Mouse (Mus musculus): ENCODE results near the gene Acly. TPM values are rescaled to one million over a fixed set of nuclear protein-coding genes. Genes with fewer than 3 reads are reported as not detected.

Gene Acly
- polyA plus RNA-seq, 1 experiment from 2014 or later, result 255 TPM

GRCm38 (mm10) chr11:100564703-100565102, 36.9 kb upstream of the Acly start:
- Histone ChIP-seq H3K27me3 (no peaks in the 10 kb centered on the region), H3K9me3 (no peaks in the 10 kb centered on the region), H3K4me2 (no peak overlapping the region), H3K36me3 (no peaks in the 10 kb centered on the region), H3K9ac (no peak overlapping the region), H3K4me1 (replicated peaks) (no peaks in the 10 kb centered on the region), H3K27ac (no peak overlapping the region), H3K4me3 (no peak overlapping the region)
- WGBS, result 93% methylated on average over 6 of the region's 6 CpGs
- ATAC-seq (ENCODE audit: low FRiP score), result no peak

GRCm38 (mm10) chr11:100564297-100564696, 36.5 kb upstream of the Acly start:
- H3K9ac ChIP-seq, result no peak overlapping the region
- WGBS, result 79% methylated on average over 15 of the region's 15 CpGs
- H3K9me3 ChIP-seq, result no peaks in the 10 kb centered on the region
- H3K36me3 ChIP-seq, result no peaks in the 10 kb centered on the region
- ATAC-seq (ENCODE audit: low FRiP score), result no peak
- no peaks in the 10 kb centered on the region for H3K27me3 ChIP-seq
- H3K4me2 ChIP-seq, result no peak overlapping the region
- no peaks in the 10 kb centered on the region for H3K4me1 ChIP-seq (replicated peaks)
- no peak overlapping the region for H3K4me3 ChIP-seq
- H3K27ac ChIP-seq, result no peak overlapping the region

GRCm38 (mm10) chr11:100561748-100562147, 33.9 kb upstream of the Acly start:
- Histone ChIP-seq H3K4me3 (no peak overlapping the region), H3K27ac (no peak overlapping the region), H3K27me3 (no peaks in the 10 kb centered on the region), H3K4me2 (no peak overlapping the region), H3K36me3 (no peaks in the 10 kb centered on the region), H3K9ac (no peak overlapping the region), H3K4me1 (replicated peaks) (no peaks in the 10 kb centered on the region), H3K9me3 (no peaks in the 10 kb centered on the region)
- ATAC-seq (ENCODE audit: low FRiP score), result no peak
- WGBS, result 60% methylated on average over 5 of the region's 5 CpGs

- Histone ChIP-seq H3K27me3 (no peaks in the 10 kb centered on the region), H3K4me3 (no peak overlapping the region), H3K27ac (no peak overlapping the region), H3K4me2 (no peak overlapping the region), H3K36me3 (no peaks in the 10 kb centered on the region), H3K9ac (no peak overlapping the region), H3K4me1 (replicated peaks) (0 out of 2 replicates have a peak, but pooled peaks cover 5% of the 10 kb centered on the region), H3K9me3 (no peaks in the 10 kb centered on the region)
- no peak for ATAC-seq (ENCODE audit: low FRiP score)
- 50% methylated on average over 7 of the region's 7 CpGs for WGBS
Observed at GRCm38 (mm10) chr11:100559476-100559875, 31.7 kb upstream of the Acly start.

- Histone ChIP-seq H3K4me1 (replicated peaks) (0 out of 2 replicates have a peak, but pooled peaks cover 5% of the 10 kb centered on the region), H3K36me3 (no peaks in the 10 kb centered on the region), H3K4me3 (no peak overlapping the region), H3K4me2 (no peak overlapping the region), H3K27me3 (no peaks in the 10 kb centered on the region), H3K9me3 (no peaks in the 10 kb centered on the region), H3K9ac (no peak overlapping the region), H3K27ac (no peak overlapping the region)
- 72% methylated on average over 3 of the region's 3 CpGs for WGBS
- ATAC-seq (ENCODE audit: low FRiP score), result no peak
Observed at GRCm38 (mm10) chr11:100557563-100557962, 29.8 kb upstream of the Acly start.

- Histone ChIP-seq H3K4me1 (replicated peaks) (0 out of 2 replicates have a peak, but pooled peaks cover 5% of the 10 kb centered on the region), H3K27ac (no peak overlapping the region), H3K36me3 (no peaks in the 10 kb centered on the region), H3K4me2 (peak overlapping the region; percentile 26; the same call in 1 of the 2 replicates), H3K27me3 (no peaks in the 10 kb centered on the region), H3K9ac (peak overlapping the region; percentile 55; the same call in 1 of the 2 replicates), H3K4me3 (no peak overlapping the region), H3K9me3 (no peaks in the 10 kb centered on the region)
- 14% methylated on average over 11 of the region's 11 CpGs for WGBS
- ATAC-seq (ENCODE audit: low FRiP score), result no peak
Observed at GRCm38 (mm10) chr11:100555583-100555982, 27.8 kb upstream of the Acly start.

GRCm38 (mm10) chr11:100552842-100553241, 25.0 kb upstream of the Acly start:
- H3K36me3 ChIP-seq, result no peaks in the 10 kb centered on the region
- no peak overlapping the region for H3K27ac ChIP-seq
- 0 out of 2 replicates have a peak, but pooled peaks cover 3% of the 10 kb centered on the region for H3K27me3 ChIP-seq
- 78% methylated on average over 4 of the region's 4 CpGs for WGBS
- H3K4me1 ChIP-seq (replicated peaks), result 0 out of 2 replicates have a peak, but pooled peaks cover 5% of the 10 kb centered on the region
- no peak overlapping the region for H3K4me2 ChIP-seq
- H3K9ac ChIP-seq, result no peak overlapping the region
- ATAC-seq (ENCODE audit: low FRiP score), result no peak
- no peak overlapping the region for H3K4me3 ChIP-seq
- H3K9me3 ChIP-seq, result no peaks in the 10 kb centered on the region

GRCm38 (mm10) chr11:100550101-100550500, 22.3 kb upstream of the Acly start:
- no peak for ATAC-seq (ENCODE audit: low FRiP score)
- WGBS, result 78% methylated on average over 6 of the region's 6 CpGs
- no peak overlapping the region for H3K27ac ChIP-seq

GRCm38 (mm10) chr11:100549466-100549865, 21.7 kb upstream of the Acly start:
- H3K27ac ChIP-seq, result no peak overlapping the region
- no peaks in the 10 kb centered on the region for H3K36me3 ChIP-seq
- no peak overlapping the region for H3K9ac ChIP-seq
- no peak overlapping the region for H3K4me3 ChIP-seq
- ATAC-seq (ENCODE audit: low FRiP score), result no peak
- 0 out of 2 replicates have a peak, but pooled peaks cover 3% of the 10 kb centered on the region for H3K27me3 ChIP-seq
- no peaks in the 10 kb centered on the region for H3K9me3 ChIP-seq
- WGBS, result 90% methylated on average over 8 of the region's 8 CpGs
- peaks cover 17% of the 10 kb centered on the region for H3K4me1 ChIP-seq (replicated peaks)
- no peak overlapping the region for H3K4me2 ChIP-seq

More at GRCm38 (mm10) chr11:100550101-100550500, 22.3 kb upstream of the Acly start:
- Histone ChIP-seq H3K4me1 (replicated peaks) (peaks cover 11% of the 10 kb centered on the region), H3K4me2 (no peak overlapping the region), H3K36me3 (no peaks in the 10 kb centered on the region), H3K4me3 (no peak overlapping the region), H3K27me3 (0 out of 2 replicates have a peak, but pooled peaks cover 3% of the 10 kb centered on the region), H3K9me3 (no peaks in the 10 kb centered on the region), H3K9ac (no peak overlapping the region)

GRCm38 (mm10) chr11:100548141-100548540, 20.3 kb upstream of the Acly start:
- H3K36me3 ChIP-seq, result no peaks in the 10 kb centered on the region
- 85% methylated on average over 6 of the region's 6 CpGs for WGBS

GRCm38 (mm10) chr11:100546955-100547354, 19.2 kb upstream of the Acly start:
- H3K27me3 ChIP-seq, result 0 out of 2 replicates have a peak, but pooled peaks cover 3% of the 10 kb centered on the region
- no peaks in the 10 kb centered on the region for H3K36me3 ChIP-seq
- WGBS, result 89% methylated on average over 6 of the region's 6 CpGs
- no peak overlapping the region for H3K4me2 ChIP-seq
- no peak overlapping the region for H3K4me3 ChIP-seq
- H3K27ac ChIP-seq, result no peak overlapping the region
- no peak for ATAC-seq (ENCODE audit: low FRiP score)
- peaks cover 18% of the 10 kb centered on the region for H3K4me1 ChIP-seq (replicated peaks)
- H3K9ac ChIP-seq, result no peak overlapping the region
- no peaks in the 10 kb centered on the region for H3K9me3 ChIP-seq

More at GRCm38 (mm10) chr11:100548141-100548540, 20.3 kb upstream of the Acly start:
- H3K9me3 ChIP-seq, result no peaks in the 10 kb centered on the region
- H3K27me3 ChIP-seq, result 0 out of 2 replicates have a peak, but pooled peaks cover 3% of the 10 kb centered on the region
- H3K4me2 ChIP-seq, result no peak overlapping the region
- H3K27ac ChIP-seq, result no peak overlapping the region
- H3K4me3 ChIP-seq, result no peak overlapping the region
- peaks cover 18% of the 10 kb centered on the region for H3K4me1 ChIP-seq (replicated peaks)
- no peak overlapping the region for H3K9ac ChIP-seq
- no peak for ATAC-seq (ENCODE audit: low FRiP score)

GRCm38 (mm10) chr11:100545746-100546085, 17.9 kb upstream of the Acly start:
- Histone ChIP-seq H3K27ac (peak overlapping the region; percentile 79), H3K9me3 (no peaks in the 10 kb centered on the region), H3K4me3 (peak overlapping the region; percentile 47), H3K36me3 (no peaks in the 10 kb centered on the region), H3K4me1 (replicated peaks) (peaks cover 18% of the 10 kb centered on the region), H3K27me3 (0 out of 2 replicates have a peak, but pooled peaks cover 3% of the 10 kb centered on the region), H3K9ac (peak overlapping the region; percentile 66), H3K4me2 (peak overlapping the region; percentile 68)
- WGBS, result 26% methylated on average over 7 of the region's 7 CpGs
- peak; percentile 61 for ATAC-seq (ENCODE audit: low FRiP score)
